Comparison of ENCODE assay signal across 21 mouse cellular contexts in the genomic region with DNA sequence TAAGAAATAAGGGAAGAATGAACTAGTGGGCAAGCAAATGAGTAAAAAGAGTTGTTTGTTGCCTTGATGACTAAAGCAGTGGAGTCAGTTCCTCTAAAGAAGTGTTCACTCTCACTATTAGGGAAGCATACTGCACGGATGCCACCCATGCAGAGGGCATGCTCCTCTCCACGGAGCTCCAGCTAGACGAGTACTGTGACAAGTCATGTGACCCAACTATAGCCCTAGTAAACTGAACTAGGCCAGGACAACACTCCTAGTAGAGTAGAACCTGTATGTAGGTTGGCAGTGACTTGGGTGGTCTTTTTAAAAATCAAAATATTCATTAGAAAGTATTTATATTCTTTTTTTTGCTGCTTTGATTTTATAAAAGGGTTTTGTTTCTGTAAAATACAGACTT. TPM values are rescaled to one million over a fixed set of nuclear protein-coding genes. Genes with fewer than 3 reads are reported as not detected.
DNase-seq lines count a peak whose midpoint lies in the region; ATAC-seq lines count a peak whose summit lies in the region.
"Had no signal": no experiment of that assay in that cellular context is flagged by ENCODE, and none has a peak within 500 bp of the region (broad histone marks: within the 10 kb centered on the region; RNA-seq: fewer than 3 reads in every experiment).

No protein-coding gene starts in this region.

- intact Hi-C loops in heart, postnatal 14 days (cut with DNase I) = no loop called here

- ATAC-seq in megakaryocyte progenitor cell, adult 5-6 weeks (replicated peaks; ENCODE audit: poor library complexity) = peak; percentile 40
- ATAC-seq: forebrain, embryonic 13.5 days; liver, postnatal 0 days had no signal

- DNase-seq in heart, adult 11 months = peak; percentile 88
- no peak for DNase-seq in heart, postnatal 14 days
- peak; percentile 17 for DNase-seq in 416B (ENCODE audit: low read depth)
- DNase-seq in brain, adult 2 months (ENCODE audit: low read depth, low spot score) = peak; percentile 26
- no peak for DNase-seq in gastrocnemius, adult 18-20 months (ENCODE audit: low spot score)
- no peak for DNase-seq in gastrocnemius, postnatal 25 days
- DNase-seq: adrenal gland, adult 2 months; cerebellum, adult 2 months; cerebellum, postnatal 25 days; gastrocnemius, postnatal 10 days; heart, adult 2 months; heart, postnatal 36 days; kidney, adult 18-20 months; layer of hippocampus, postnatal 36 days; liver, postnatal 0 days; lung, postnatal 14 days; right cerebral cortex, postnatal 14 days; spleen, adult 18-20 months; thymus, postnatal 25 days had no signal

RNA-seq across cellular contexts. Expression of gene Dock2, which starts 5.3 kb away (rescaled TPM):
- total RNA-seq in heart, postnatal 14 days (2021) = 1 to 10 TPM; 3.0 to 5.8 TPM
- total RNA-seq in megakaryocyte progenitor cell, adult 5-6 weeks (2015) = 78.5 and 83.5 TPM in 2 replicates
- 100 and 105 TPM in 2 replicates for total RNA-seq in megakaryocyte progenitor cell, adult 5-6 weeks (2017)
- under 1 TPM; 0.62 to 0.85 TPM for total RNA-seq in gastrocnemius, adult 18-20 months (2021)
- total RNA-seq in gastrocnemius, postnatal 25 days (2021) = 1 to 10 TPM in 1 of 2 experiments, under 1 TPM in 1; 0.69 to 1.1 TPM

RNA-seq across cellular contexts. Expression of gene Spdl1, which starts 55.1 kb away (rescaled TPM):
- total RNA-seq in heart, postnatal 14 days (2021) = 1 to 10 TPM; 1.1 to 1.7 TPM
- total RNA-seq in megakaryocyte progenitor cell, adult 5-6 weeks (2015) = 26.8 and 29.7 TPM in 2 replicates
- total RNA-seq in megakaryocyte progenitor cell, adult 5-6 weeks (2017) = 36.6 and 39.5 TPM in 2 replicates
- total RNA-seq in gastrocnemius, adult 18-20 months (2021) = not detected
- under 1 TPM; 0.18 to 0.54 TPM for total RNA-seq in gastrocnemius, postnatal 25 days (2021)

Comparison
In these comparisons a context has a peak if more than half of its experiments do, and no peak if none do; other contexts are left out.
1. DNase-seq: peak in heart, adult 11 months (single experiment), 416B (single experiment) and brain, adult 2 months (single experiment); none in heart, postnatal 14 days (0 of 2), gastrocnemius, adult 18-20 months (single experiment) and gastrocnemius, postnatal 25 days (single experiment).
2. RNA of gene Dock2, which starts 5.3 kb away (total RNA-seq): 78.5 to 105 TPM in megakaryocyte progenitor cell, adult 5-6 weeks; 3.0 to 5.8 TPM in heart, postnatal 14 days, 0.69 to 1.1 TPM in gastrocnemius, postnatal 25 days and 0.62 to 0.85 TPM in gastrocnemius, adult 18-20 months; every median in the first group is over 10 times any median in the second.
3. RNA of gene Spdl1, which starts 55.1 kb away (total RNA-seq): 26.8 to 39.5 TPM in megakaryocyte progenitor cell, adult 5-6 weeks; 1.1 to 1.7 TPM in heart, postnatal 14 days, 0.18 to 0.54 TPM in gastrocnemius, postnatal 25 days and not detected in gastrocnemius, adult 18-20 months; every median in the first group is over 10 times any median in the second.